21 mouse cellular contexts compared by ENCODE assay signal in genomic region chr1:177470951-177471350, GRCm38 (mm10). TPM values are rescaled to one million over a fixed set of nuclear protein-coding genes. Genes with fewer than 3 reads are reported as not detected.
A peak's percentile ranks its signal among the peaks of the same experiment; 100 is the strongest.
DNase-seq lines count a peak whose midpoint lies in the region; ATAC-seq and TF ChIP-seq lines count a peak whose summit lies in the region.
"Had no signal": no experiment of that assay in that cellular context is flagged by ENCODE, and none has a peak within 500 bp of the region (broad histone marks: within the 10 kb centered on the region; RNA-seq: fewer than 3 reads in every experiment).

No protein-coding gene starts in this region.

- TF ChIP-seq RAD21 in MEL (IDR thresholded peaks at IDR 0.05; ENCODE audit: low read depth, low read length): no peak

- TF ChIP-seq EP300 in MEL (IDR thresholded peaks at IDR 0.05; ENCODE audit: low read depth in 1 of 2, low read length in 2 of 2): no peak

- H3K79me2 ChIP-seq in MEL (ENCODE audit: control insufficient read depth, insufficient read depth, low read length, poor library complexity): no peaks in the 10 kb centered on the region

- H3K27ac ChIP-seq in MEL (ENCODE audit: control insufficient read depth, low read depth, low read length): no peak overlapping the region
- H3K27ac ChIP-seq: embryonic facial prominence, embryonic 10.5 days; embryonic facial prominence, embryonic 13.5 days; forebrain, embryonic 12.5 days; forebrain, embryonic 15.5 days; hindbrain, embryonic 15.5 days had no signal

- DNase-seq in 416B (ENCODE audit: low read depth) (peak; percentile 31), MEL (ENCODE audit: low read depth, low spot score) (peak; percentile 71)
- DNase-seq in embryo, embryonic 10.5 days (ENCODE audit: low spot score): no peak
- DNase-seq in cerebellum, adult 11 months: no peak
- DNase-seq in urinary bladder, postnatal 10 days (ENCODE audit: low spot score): no peak
- DNase-seq: adrenal gland, adult 8-10 months; adrenal gland, postnatal 25 days; cerebellum, adult 18-20 months; cerebellum, adult 9-10 months; cerebellum, postnatal 14 days; embryo, embryonic 11 days; gastrocnemius, postnatal 25 days; heart, postnatal 36 days had no signal

- TF ChIP-seq POLR2A in MEL (IDR thresholded peaks at IDR 0.05; ENCODE audit: control insufficient read depth in 1 of 2, insufficient read depth in 1 of 2, low read depth in 1 of 2, low read length in 2 of 2, poor library complexity in 1 of 2): no peak

- peak; percentile 67 for ATAC-seq in granulocyte monocyte progenitor cell, adult 5-6 weeks (replicated peaks; ENCODE audit: poor library complexity, severe bottlenecking)
- peak; percentile 56 for ATAC-seq in megakaryocyte progenitor cell, adult 5-6 weeks (replicated peaks; ENCODE audit: poor library complexity)
- ATAC-seq: forebrain, embryonic 15.5 days had no signal

- no peaks in the 10 kb centered on the region for H3K9me3 ChIP-seq in MEL (replicated peaks; ENCODE audit: insufficient read depth, low read length)
- H3K9me3 ChIP-seq: embryonic facial prominence, embryonic 10.5 days; embryonic facial prominence, embryonic 13.5 days; forebrain, embryonic 12.5 days; forebrain, embryonic 15.5 days; hindbrain, embryonic 15.5 days had no signal

- H3K9ac ChIP-seq in MEL (ENCODE audit: control insufficient read depth, low read depth, low read length, poor library complexity, severe bottlenecking): no peak overlapping the region
- H3K9ac ChIP-seq: embryonic facial prominence, embryonic 13.5 days; forebrain, embryonic 12.5 days; forebrain, embryonic 15.5 days; hindbrain, embryonic 15.5 days had no signal

- H3K36me3 ChIP-seq in MEL (ENCODE audit: control insufficient read depth in 1 of 2, insufficient read depth in 2 of 2, low read length in 2 of 2): peaks cover 0 to 7% of the 10 kb centered on the region in 2 experiments; a peak in 2 of 4 replicates
- H3K36me3 ChIP-seq: embryonic facial prominence, embryonic 10.5 days; embryonic facial prominence, embryonic 13.5 days; forebrain, embryonic 12.5 days; forebrain, embryonic 15.5 days; hindbrain, embryonic 15.5 days had no signal

- peaks cover 0 to 9% of the 10 kb centered on the region in 2 experiments; a peak in 3 of 4 replicates for H3K4me1 ChIP-seq in MEL (ENCODE audit: control insufficient read depth in 1 of 2, insufficient read depth in 2 of 2, low read length in 2 of 2)
- H3K4me1 ChIP-seq: embryonic facial prominence, embryonic 10.5 days; embryonic facial prominence, embryonic 13.5 days; forebrain, embryonic 12.5 days; hindbrain, embryonic 15.5 days had no signal

- no peak for TF ChIP-seq CTCF in MEL (IDR thresholded peaks at IDR 0.05 in 2 of 3, conservative IDR thresholded peaks at IDR 0.05 in 1 of 3; ENCODE audit: control insufficient read depth in 1 of 3, insufficient read depth in 1 of 3, low read depth in 2 of 3, low read length in 3 of 3, poor library complexity in 1 of 3, severe bottlenecking in 1 of 3)

- H3K27me3 ChIP-seq in MEL (ENCODE audit: control insufficient read depth in 1 of 2, insufficient read depth in 2 of 2, low read length in 2 of 2): no peaks in the 10 kb centered on the region; a peak in 1 of 4 replicates
- H3K27me3 ChIP-seq: embryonic facial prominence, embryonic 13.5 days; forebrain, embryonic 12.5 days; forebrain, embryonic 15.5 days; hindbrain, embryonic 15.5 days had no signal

- no peak overlapping the region for H3K4me3 ChIP-seq in MEL (ENCODE audit: control insufficient read depth in 1 of 2, insufficient read depth in 1 of 2, low read depth in 2 of 2, low read length in 2 of 2)
- H3K4me3 ChIP-seq: embryonic facial prominence, embryonic 10.5 days; embryonic facial prominence, embryonic 13.5 days; erythroblast, embryonic 14.5 days; forebrain, embryonic 12.5 days; forebrain, embryonic 15.5 days; hindbrain, embryonic 15.5 days had no signal

TF ChIP-seq in MEL, 35 proteins besides CTCF, POLR2A, EP300 and RAD21:
- TF ChIP-seq ETS1 (IDR thresholded peaks at IDR 0.05; ENCODE audit: low read depth, low read length): peak; percentile 54; the same call in 1 of the 2 replicates
- no peak for TF ChIP-seq MAZ (IDR thresholded peaks at IDR 0.05; ENCODE audit: low read depth, low read length)
- TF ChIP-seq GATA1 (IDR thresholded peaks at IDR 0.05; ENCODE audit: low read depth, low read length): peak; percentile 31; the same call in 1 of the 2 replicates

RNA-seq across cellular contexts. Expression of gene Zbtb18, which starts 28.8 kb away (rescaled TPM):
- 15.2 and 15.6 TPM in 2 replicates for total RNA-seq in MEL (2012; rRNA removed)
- 10 to 100 TPM in 1 of 2 experiments, not detected in 1; 23.8 TPM for polyA plus RNA-seq in MEL (2012; ENCODE audit: insufficient read depth in 1 of 2, insufficient read length in 2 of 2, low read depth in 1 of 2, low replicate concordance in 2 of 2, missing spikeins in 1 of 2)
- 62.5 and 64.3 TPM in 2 replicates for total RNA-seq in granulocyte monocyte progenitor cell, adult 5-6 weeks (2014; fragmentation: Nextera tagmentation)
- 58.4 and 82.5 TPM in 2 replicates for total RNA-seq in granulocyte monocyte progenitor cell, adult 5-6 weeks (2017)
- 52.6 and 55.8 TPM in 2 replicates for total RNA-seq in megakaryocyte progenitor cell, adult 5-6 weeks (2015)
- 56.3 and 59.1 TPM in 2 replicates for total RNA-seq in megakaryocyte progenitor cell, adult 5-6 weeks (2017)

Comparison
In these comparisons a context has a peak if more than half of its experiments do, and no peak if none do; other contexts are left out.
1. DNase-seq: peak in 416B (single experiment) and MEL (single experiment); none in embryo, embryonic 10.5 days (single experiment), cerebellum, adult 11 months (single experiment) and urinary bladder, postnatal 10 days (single experiment).